Mouse (Mus musculus) layer of hippocampus, postnatal 10 days (tissue): Measurements from ENCODE around the gene Recql5. TPM values are rescaled to one million over a fixed set of nuclear protein-coding genes. Genes with fewer than 3 reads are reported as not detected.

Experiments
- DNase-seq, 2 experiments: peaks; one replicate each; pipeline ENCODE4 v3.0.0; 2021; ENCODE audit warnings: low spot score in 2 of 2
- total RNA-seq, 2 experiments: library from RNA; stranded (reverse); gene quantifications; 2 replicates each; pipeline ENCODE4 v1.2.3; 2021

Recql5 gene
- total RNA-seq, 2 experiments from 2014 or later: 21.6 to 25.5 TPM

GRCm38 (mm10) chr11:115941980-115942379, 8.7 kb upstream of the Recql5 start:
- no peak for DNase-seq

DNA sequence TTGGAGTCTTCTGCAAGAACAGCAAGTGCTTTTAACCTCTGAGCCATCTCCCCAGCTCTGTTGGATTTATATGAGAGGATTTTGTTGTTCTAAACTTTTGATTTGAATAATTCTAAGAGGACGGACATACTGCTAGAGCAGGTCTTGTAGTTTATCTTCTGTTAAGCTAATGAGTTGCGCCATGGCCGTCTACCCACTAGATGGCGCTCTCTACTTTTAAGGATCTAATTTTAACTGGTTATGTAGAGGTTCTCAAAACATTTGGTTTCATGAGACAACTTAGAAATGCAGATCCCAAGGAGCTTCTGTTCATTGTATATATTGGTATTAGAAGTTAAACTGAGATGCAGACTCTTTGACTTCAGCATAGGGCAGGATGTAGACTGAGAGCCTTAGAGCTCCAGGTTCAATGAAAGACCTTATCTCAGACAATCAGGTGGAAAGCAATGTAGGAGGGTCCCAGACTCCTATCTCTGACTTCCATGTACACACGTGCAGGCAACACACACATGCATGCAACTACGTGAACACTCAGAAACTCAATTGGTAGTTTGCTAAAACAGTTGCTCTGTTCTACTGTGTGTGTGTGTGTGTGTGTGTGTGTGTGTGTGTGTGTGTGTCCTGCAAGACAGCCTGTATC, 6.5 kb upstream of the Recql5 start:
- DNase-seq: peak; percentile 73 to 75

DNA sequence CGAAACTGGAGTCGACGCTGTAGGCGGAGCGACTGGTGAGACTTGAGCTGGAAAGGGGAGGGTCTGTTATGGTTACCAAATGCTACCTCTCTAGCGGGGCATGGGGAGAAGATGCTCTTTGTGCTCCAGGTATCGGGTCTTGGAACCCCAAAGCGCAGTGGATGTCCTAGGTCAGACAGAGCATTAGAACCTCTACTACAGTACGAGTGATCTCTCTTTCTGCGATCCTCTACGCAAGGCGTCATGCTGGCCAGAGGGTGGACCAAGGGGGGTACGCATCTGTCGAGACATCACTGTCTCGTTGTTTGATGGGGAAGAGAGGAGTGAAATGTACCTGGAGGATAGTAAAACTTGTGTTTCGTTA, 452 bp upstream of the Recql5 start:
- DNase-seq: no peak

GRCm38 (mm10) chr11:115931235-115931634, 2.0 kb downstream of the Recql5 start:
- DNase-seq: no peak

DNA sequence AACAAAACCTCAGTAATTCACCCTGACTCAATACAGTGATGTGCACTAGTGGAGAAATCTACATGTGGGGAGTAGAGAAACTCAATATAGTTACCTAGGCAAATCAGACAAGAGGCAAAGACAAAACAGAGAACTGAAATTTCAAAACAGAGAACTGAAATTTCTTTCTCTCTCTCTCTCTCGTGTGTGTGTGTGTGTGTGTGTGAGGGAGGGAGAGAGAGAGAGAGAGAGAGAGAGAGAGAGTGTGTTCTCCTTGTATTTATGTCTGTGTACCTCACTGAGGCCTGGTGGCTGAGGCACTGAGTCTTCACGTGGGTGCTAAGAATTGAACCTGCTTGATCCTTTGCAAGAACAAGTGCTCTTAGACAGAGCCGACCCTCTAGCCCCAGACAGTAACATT, 3.5 kb downstream of the Recql5 start:
- no peak for DNase-seq

DNA sequence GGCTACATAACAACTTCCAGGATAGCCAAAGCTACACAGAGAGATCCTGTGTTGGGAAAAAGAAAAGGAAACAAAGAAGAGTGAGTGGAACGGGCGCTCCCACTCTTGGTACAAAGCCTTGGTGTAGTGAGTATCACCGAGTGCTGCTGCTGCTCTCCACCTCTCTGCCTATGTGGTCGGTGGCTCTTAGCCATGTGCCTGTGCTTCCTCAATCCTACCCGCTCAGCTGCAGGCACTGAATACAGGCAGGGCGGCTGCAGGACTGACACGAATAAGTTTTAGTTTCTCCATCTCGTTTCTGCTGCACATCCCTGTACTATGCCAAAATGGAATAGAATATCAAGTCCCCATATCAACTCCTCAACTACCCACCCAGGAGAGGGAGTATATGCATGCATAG, 4.2 kb downstream of the Recql5 start:
- no peak for DNase-seq

GRCm38 (mm10) chr11:115921986-115922385, 11.3 kb downstream of the Recql5 start:
- DNase-seq: no peak

DNA sequence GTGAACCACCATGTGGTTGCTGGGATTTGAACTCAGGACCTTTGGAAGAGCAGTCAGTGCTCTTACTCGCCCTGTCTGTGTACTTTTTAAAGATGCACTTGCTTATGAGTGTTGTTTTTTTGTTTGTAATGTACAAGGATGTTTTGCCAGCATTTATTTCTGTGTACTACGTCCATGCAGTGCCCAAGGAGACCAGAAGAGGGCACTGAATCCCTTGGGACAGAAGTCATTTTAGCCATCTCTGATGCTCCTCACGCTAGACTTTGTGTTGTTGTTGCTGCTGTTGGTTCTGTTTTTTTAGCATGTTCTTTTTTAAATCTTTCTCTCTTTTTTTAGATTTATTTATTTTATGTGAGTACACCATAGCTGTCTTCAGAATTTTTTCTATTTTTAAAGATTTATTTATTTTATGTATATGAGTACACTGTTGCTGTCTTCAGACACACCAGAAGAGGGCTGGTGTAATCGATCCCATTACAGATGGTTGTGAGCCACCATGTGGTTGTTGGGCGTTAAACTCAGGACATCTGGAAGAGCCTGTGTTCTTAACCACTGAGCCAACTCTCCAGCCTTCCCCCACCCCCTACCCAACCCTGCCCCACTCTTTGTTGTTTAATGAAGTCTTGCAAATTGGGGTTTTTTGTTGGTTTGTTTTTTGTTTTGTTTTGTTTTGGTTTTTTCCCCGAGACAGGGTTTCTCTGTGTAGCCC, 13.0 kb downstream of the Recql5 start:
- peak; percentile 42 to 60 for DNase-seq

GRCm38 (mm10) chr11:115919073-115919472, 14.2 kb downstream of the Recql5 start:
- DNase-seq: no peak

GRCm38 (mm10) chr11:115918637-115919036, 14.6 kb downstream of the Recql5 start:
- DNase-seq: no peak

DNA sequence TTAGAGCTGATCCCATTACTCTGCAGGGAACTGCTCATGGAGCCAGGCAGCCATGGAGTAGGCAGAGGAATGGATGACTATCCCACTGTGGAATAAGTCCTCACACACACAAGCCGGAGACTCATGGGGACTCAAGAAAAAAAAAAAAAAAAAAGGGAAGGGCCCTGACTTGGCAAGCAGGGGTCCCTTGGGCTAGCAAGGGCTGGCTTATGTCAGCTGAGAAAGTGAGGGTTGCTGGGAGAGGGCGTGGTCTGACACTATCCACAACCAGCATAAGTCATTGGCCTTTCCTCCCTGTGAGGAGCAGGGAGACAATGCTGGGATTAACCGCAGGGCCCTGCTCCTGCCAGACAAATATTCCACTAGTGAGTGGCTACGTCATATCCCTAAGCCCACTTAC, 16.7 kb downstream of the Recql5 start:
- no peak for DNase-seq

DNA sequence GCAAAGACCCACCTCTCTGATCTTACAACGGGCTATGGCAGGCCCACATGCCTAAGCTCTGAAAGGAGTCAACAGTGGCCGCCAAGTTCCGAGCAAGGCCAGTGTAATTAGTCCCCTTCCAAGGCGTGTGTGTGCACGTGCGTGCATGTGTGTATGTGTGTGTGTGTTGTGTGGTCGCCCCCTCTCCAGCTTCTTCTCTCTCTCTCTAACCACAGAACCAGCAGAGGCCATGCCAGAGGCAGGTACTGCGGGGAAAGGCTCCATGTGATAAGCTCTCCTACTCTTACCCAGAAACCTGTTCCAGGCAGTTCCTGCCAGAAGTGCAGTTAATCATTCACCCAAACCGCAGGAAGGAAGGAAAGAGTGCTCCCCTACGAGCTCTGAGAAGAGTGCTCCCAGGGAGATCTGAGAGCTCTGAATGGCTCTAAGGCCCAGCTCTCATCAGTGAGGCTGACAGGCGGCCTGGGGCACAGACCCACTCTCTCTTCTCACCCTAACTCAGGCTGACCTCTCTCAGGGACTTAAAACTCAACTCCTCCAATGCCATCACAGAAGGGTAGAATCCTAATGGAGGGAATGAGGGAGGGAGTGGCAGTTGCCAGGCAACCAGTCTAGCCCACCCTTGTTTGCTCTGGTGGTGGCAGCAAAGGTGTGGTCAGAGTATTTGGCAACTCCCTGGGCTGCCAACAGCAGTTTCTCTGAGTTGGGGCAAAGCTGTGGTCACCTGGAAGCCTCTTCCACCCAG, 21.5 kb downstream of the Recql5 start, which contains the start of gene Smim6:
Gene Smim6, plus strand, starts transcription at position 386 of the 745 bp plus-strand sequence.
- DNase-seq: no peak

DNA sequence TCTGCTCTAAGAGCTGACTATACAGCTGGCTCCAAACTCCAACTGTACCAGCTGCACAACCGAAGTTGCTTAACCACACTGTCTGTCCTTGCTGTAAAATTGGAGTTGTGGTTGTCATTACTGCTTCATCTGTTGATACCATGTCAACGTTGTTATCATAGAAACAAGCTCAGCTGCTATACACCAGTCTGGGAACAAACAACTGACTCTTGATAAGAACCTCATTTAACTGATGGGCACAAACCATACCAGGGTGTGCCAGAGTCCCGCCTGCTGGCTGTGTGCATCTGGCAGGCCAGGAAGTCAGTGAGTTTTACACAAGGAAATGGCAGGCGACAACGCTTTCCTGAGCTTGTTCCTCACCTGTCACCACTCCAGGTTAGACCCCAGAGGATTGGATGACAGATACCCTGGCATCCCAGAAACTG, 22.1 kb downstream of the Recql5 start:
- no peak for DNase-seq

GRCm38 (mm10) chr11:115906521-115906920, 26.8 kb downstream of the Recql5 start:
- no peak for DNase-seq

DNA sequence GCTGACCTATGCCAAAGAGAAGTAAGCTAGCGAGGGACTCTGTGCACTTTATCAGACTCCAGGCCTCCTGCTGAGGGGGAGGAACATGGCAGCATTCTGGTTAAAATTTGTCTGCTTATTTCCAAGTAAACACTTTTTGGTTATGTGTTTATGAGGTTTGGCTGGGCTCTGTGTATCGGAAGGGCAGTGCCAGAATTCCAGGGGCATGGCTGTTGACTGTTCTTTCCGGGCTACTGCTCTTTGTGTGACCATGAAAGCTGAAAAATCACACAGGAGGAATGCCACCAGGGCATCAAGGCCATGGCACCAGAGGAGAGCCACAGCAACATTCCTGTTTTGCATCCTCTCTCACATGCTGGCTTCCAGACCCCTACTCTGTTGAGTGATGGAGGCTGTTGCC, 27.2 kb downstream of the Recql5 start:
- DNase-seq: no peak

DNA sequence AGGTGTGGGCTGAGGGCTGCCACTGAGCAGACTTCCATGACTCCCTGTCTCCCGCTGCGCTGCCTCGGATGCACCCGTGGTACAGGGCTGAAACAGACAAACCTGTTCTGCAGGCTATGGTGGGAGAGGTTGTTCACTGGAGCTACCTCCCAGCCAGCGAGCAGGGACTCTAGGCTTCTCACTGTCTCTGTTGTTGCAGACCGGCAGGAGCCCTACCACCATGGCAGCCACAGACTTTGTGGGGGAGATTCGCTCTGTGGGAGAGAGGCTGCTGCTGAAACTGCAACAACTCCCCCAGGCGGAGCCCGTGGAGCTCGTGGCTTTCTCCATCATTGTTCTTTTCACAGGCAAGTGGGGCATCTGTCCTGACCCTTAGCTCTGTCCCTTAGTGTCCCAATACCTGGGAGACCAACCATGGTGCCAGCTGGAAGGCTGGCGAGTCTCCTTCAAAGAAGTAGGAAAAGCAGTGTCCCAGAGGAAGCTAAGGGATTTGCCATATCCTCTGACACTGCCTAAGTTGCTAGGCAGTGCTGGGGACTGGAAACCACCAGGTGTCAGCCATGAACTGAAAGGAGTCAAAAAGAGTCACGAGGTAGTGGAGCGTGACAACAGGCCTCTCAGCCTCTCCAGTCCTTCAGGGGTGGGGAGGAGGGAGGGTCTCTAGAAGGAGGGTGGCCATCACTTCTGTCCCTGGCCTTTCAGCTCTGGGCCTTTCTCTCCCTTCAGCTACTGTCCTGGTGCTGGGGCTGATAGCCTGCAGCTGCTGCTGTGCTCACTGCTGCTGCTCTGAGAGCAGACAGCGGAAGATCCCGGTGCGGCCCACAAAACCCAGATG, 28.1 kb downstream of the Recql5 start:
- DNase-seq: peak in 1 of 2 experiments; percentile 42

DNA sequence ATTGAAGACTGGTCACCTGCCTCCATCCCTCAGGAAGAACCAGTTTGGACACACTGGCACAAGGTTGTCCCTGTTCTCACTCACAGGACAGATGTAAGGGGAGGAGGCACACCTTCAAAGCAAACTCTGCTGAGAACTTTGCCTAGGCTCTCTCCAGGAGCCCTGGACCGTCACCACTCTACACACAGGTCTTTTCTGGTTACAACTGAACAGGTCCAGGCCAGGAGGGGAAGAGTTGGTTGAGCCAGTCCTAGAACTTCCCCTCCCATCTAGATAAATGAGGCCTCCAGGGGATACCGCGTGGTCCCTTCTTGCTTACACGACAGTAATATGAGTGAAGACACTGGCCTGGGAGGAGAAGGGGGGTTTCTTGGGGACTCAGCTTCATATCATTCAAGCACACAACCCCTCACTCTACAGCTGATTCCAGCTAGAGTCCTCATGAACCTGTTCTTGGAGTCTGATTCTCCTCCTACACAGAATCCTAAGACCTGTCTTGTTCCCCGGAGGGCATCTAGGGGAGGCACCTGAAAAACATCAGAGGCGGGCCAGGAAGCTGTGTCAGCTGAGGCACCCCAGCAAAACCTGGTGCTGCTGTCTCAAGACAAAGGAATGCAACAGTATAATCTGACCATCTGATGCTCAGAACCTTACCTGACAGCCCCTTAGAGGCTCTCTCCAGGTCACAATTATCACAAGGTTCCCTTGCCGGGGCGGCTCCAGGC, 28.9 kb downstream of the Recql5 start:
- DNase-seq: no peak

DNA sequence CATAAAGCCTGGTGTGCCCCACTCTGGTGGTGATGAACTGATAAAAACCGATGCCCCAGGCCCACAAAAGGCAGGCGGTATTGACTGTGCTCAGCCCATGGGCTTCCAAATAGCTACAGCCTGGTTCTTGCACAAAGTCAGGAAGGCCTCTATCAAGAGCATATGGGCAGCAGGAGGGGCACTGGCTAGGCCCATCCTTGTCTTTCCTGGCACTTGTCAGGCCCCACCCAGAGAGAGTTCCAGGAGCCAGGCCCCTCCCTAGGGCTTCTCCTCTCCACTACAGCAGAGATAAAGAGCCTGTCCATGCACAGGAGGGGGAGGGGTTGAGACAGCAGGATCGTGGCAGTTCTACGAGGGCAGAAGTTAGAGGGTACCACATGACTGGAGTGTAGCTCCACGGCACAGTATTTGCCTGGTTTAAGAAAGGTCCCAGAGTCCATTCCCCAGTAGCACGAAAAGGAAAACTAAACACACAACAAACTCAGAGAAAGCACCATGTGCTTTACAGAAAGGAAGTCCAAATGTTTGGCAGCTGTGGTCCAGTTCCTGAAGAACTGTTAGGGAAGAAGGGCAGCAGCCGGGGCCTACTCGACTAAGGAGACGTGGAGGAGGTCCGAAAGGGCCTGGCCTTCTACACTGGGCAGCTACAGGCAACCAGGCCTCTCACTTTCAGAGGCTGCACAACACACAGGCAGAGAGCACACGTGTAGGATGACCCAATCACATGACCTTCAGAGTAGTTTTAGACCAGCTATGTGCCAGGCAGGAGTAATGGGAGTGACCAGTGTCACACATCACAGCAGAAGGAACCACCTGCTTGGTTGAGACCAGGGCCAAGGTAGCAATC, 29.7 kb downstream of the Recql5 start:
- no peak for DNase-seq

DNA sequence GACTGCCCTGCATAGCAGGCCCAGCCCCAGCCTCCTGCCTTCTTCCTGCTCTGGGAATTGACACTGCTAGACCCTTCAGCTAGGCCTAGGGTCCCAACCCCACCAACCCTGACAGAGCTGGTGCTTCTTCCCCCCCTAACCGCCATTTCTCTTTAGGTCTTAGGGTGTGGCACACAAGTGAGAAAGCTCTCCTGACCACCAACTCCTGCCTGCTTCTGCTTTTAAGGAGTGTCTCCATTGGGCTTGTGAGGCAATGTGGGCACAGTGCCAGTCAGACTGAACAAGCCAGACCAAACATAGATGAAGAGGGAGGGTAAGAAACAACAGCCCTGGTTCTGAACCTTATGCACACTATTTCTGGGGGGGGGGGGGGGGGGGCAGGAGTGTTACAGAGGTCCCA, 30.4 kb downstream of the Recql5 start:
- DNase-seq: no peak

DNA sequence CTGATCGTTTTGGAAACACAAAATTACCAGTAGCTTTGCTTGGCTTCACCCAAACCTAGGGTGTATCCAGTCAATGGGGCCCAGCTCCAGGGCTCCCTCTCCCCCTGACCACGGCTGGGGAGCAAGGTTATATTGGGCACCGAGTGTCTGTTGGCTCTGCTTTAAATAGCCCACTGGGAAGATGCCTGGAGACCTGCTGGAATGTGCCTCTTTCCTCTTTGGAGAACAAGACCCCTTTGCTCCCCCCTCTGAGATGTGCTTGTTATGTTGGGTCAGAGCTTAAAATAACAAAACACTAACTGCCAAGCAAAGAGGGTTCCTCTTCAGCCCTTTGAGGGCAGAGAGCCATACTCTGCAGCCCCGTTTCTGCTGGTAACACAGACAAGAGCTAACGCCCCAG, 31.1 kb downstream of the Recql5 start:
- no peak for DNase-seq
